Mouse (Mus musculus): ENCODE measurements at regions not wholly inside any gene's neighbourhood (a gene's known extent, or its start where the extent isn't known, plus 50 kb on each side); places are given as distances from the start of the nearest gene placed in this dataset.

- DNase-seq (ENCODE audit: low read depth, low spot score) = no peak
Observed at GRCm38 (mm10) chr14:103932170-103932569, 88.0 kb upstream of the Ednrb start.

GRCm38 (mm10) chr14:103929734-103930364 lies 85.6 kb upstream of the Ednrb start:
- DNase-seq (ENCODE audit: low read depth, low spot score) = no peak

- no peak for DNase-seq (ENCODE audit: low read depth, low spot score)
Observed at GRCm38 (mm10) chr14:103929155-103929729, 85.0 kb upstream of the Ednrb start.

- peak; percentile 7 for DNase-seq (ENCODE audit: low read depth, low spot score)
Observed at GRCm38 (mm10) chr14:103920169-103920568, 76.0 kb upstream of the Ednrb start.

- DNase-seq (ENCODE audit: low read depth, low spot score) = no peak
Observed at GRCm38 (mm10) chr14:103919380-103919779, 75.2 kb upstream of the Ednrb start.

GRCm38 (mm10) chr14:103913453-103913852 lies 69.3 kb upstream of the Ednrb start:
- DNase-seq (ENCODE audit: low read depth, low spot score) = no peak

GRCm38 (mm10) chr14:103911707-103912106 lies 67.5 kb upstream of the Ednrb start:
- no peak for DNase-seq (ENCODE audit: low read depth, low spot score)

DNA sequence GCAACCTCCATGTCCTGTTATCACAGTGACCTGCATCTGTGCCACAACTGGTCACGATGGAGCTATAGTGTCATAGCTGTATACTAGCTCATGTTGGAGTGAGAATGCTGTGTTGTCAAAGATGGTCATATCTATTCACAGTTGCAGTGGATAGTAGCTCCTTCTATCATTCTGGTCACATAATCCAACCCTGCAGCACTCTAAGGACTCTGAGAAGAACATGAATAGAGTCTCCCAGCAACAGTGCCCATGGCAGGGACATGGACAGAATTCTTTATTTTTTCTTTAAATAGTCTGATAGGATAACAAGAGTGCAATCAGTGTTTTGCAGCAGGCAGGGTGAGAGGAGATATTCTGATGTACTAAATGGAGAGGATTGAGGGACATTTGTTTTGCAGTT lies 67.1 kb upstream of the Ednrb start:
- no peak for DNase-seq (ENCODE audit: low read depth, low spot score)

- DNase-seq (ENCODE audit: low read depth, low spot score) = no peak
Observed at GRCm38 (mm10) chr14:103906417-103907070, 62.3 kb upstream of the Ednrb start.

- DNase-seq (ENCODE audit: low read depth, low spot score) = no peak
Observed at GRCm38 (mm10) chr14:103900817-103901216, 56.6 kb upstream of the Ednrb start.

- DNase-seq (ENCODE audit: low read depth, low spot score) = no peak
Observed at GRCm38 (mm10) chr14:103899111-103899814, 55.1 kb upstream of the Ednrb start.

- peak; percentile 4 for DNase-seq (ENCODE audit: low read depth, low spot score)
Observed at GRCm38 (mm10) chr14:103898689-103899088, 54.5 kb upstream of the Ednrb start.

- DNase-seq (ENCODE audit: low read depth, low spot score) = no peak
Observed at GRCm38 (mm10) chr14:103895261-103895660, 51.1 kb upstream of the Ednrb start.

Measured in skeletal muscle tissue, adult 2 months (tissue).